Mouse (Mus musculus): ENCODE data around the gene Plscr4. TPM values are rescaled to one million over a fixed set of nuclear protein-coding genes. Genes with fewer than 3 reads are reported as not detected.
A peak's percentile ranks its signal among the peaks of the same experiment; 100 is the strongest.

The Plscr4 gene
- polyA plus RNA-seq, 1 experiment from 2014 or later: 3.1 TPM

DNA sequence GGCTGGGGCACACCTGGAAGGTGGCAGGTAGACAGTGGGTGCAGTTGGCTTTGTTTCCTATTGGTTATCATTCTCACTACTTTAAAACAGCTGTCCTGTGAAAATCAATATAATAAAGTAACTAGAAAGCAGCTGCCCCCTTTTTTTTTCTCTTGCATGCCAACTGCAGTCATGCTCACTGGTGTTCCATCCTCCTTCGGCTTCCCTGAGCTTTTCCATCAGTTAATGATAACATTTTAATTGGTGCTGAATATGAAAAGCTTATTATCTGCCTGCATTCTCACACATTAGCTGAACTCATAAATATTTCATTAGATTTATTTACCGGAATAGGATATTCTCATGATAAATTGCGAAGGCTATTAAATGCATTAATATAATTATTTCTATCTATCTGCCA lies 33.1 kb downstream of the Plscr4 start:
- H3K27ac ChIP-seq: no peak overlapping the region
- H3K27me3 ChIP-seq (ENCODE audit: control insufficient read depth, insufficient read depth, low read length): no peaks in the 10 kb centered on the region
- ATAC-seq (ENCODE audit: low FRiP score) (no peak), DNase-seq (ENCODE audit: low spot score) (no peak)
- 0 out of 2 replicates have a peak, but pooled peaks cover 3% of the 10 kb centered on the region for H3K4me1 ChIP-seq (replicated peaks; ENCODE audit: control insufficient read depth, insufficient read depth, low read length)
- no peaks in the 10 kb centered on the region for H3K36me3 ChIP-seq (replicated peaks; ENCODE audit: control insufficient read depth, insufficient read depth)
- no peak overlapping the region for H3K4me3 ChIP-seq (replicated peaks; ENCODE audit: low read length)
- 56% methylated on average over 3 of the region's 3 CpGs for WGBS
- no peaks in the 10 kb centered on the region for H3K9me3 ChIP-seq (ENCODE audit: control insufficient read depth, low read length)
- no peak overlapping the region for H3K9ac ChIP-seq
- H3K4me2 ChIP-seq (replicated peaks): no peak overlapping the region

DNA sequence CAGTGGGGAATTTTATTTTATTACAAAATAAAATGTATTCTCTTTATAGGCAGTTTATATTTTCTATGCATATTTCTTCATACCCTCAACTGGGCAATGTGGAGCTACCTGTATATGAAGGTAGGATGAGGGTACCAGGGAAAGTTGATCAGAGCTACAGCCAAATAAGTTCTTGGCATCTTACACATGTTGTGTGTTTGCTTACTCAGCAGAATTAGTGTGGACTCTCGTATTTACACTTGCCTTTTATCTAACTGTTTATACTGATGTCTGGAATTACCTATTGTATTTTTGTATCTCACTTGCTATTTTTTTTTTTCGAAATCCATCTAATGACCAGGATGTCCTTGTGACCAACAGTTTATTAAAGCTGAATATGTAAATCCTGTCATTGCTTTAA lies 34.1 kb downstream of the Plscr4 start:
- DNase-seq (ENCODE audit: low spot score) (no peak), ATAC-seq (ENCODE audit: low FRiP score) (no peak)
- Histone ChIP-seq H3K9ac (no peak overlapping the region), H3K27me3 (ENCODE audit: control insufficient read depth, insufficient read depth, low read length) (no peaks in the 10 kb centered on the region), H3K27ac (no peak overlapping the region), H3K36me3 (replicated peaks; ENCODE audit: control insufficient read depth, insufficient read depth) (no peaks in the 10 kb centered on the region), H3K4me1 (replicated peaks; ENCODE audit: control insufficient read depth, insufficient read depth, low read length) (0 out of 2 replicates have a peak, but pooled peaks cover 3% of the 10 kb centered on the region), H3K9me3 (ENCODE audit: control insufficient read depth, low read length) (no peaks in the 10 kb centered on the region), H3K4me2 (replicated peaks) (no peak overlapping the region), H3K4me3 (replicated peaks; ENCODE audit: low read length) (no peak overlapping the region)
- 86% methylated on average over 2 of the region's 2 CpGs for WGBS

DNA sequence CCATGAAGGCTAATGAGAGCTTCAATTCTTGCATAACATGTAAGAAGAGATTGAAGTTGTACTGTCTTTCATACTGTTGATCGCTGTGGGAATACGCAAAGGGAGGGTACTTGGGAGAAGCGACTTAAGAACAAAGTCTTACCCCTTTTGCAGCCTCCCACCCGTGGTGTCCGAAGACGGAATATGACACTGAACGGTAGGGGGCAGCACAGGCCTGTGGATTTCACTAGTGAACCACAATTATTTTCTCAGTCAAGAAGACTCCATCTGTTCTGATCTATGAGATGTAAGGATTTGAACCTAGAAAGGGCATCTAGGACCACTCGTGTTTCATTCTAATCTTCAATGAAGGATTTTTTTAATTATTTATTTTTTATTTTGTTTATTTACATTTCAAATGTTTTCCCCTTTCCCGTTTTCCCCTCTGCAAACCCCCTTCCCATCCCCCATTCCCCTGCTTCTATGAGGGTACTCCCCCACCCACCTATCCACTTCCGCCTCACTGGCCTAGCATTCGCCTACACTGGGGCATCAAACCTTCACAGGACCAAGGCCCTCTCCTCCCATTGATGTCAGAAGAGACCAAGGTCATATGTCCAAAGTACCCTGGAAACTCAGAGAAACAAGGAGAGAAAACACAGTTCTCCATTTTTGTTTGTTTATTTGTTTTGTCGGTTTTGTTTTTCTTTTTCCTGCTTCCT lies 42.7 kb downstream of the Plscr4 start:
- no peak overlapping the region for H3K4me3 ChIP-seq (replicated peaks; ENCODE audit: low read length)
- ATAC-seq (ENCODE audit: low FRiP score): peak; percentile 64; the same call in 1 of the 2 replicates
- no peaks in the 10 kb centered on the region for H3K4me1 ChIP-seq (replicated peaks; ENCODE audit: control insufficient read depth, insufficient read depth, low read length)
- no peaks in the 10 kb centered on the region for H3K9me3 ChIP-seq (ENCODE audit: control insufficient read depth, low read length)
- H3K27ac ChIP-seq: no peak overlapping the region
- H3K36me3 ChIP-seq (replicated peaks; ENCODE audit: control insufficient read depth, insufficient read depth): no peaks in the 10 kb centered on the region
- H3K9ac ChIP-seq: no peak overlapping the region
- H3K4me2 ChIP-seq (replicated peaks): no peak overlapping the region
- 49% methylated on average over 12 of the region's 12 CpGs for WGBS
- no peaks in the 10 kb centered on the region for H3K27me3 ChIP-seq (ENCODE audit: control insufficient read depth, insufficient read depth, low read length)
- DNase-seq (ENCODE audit: low spot score): peak; percentile 83

DNA sequence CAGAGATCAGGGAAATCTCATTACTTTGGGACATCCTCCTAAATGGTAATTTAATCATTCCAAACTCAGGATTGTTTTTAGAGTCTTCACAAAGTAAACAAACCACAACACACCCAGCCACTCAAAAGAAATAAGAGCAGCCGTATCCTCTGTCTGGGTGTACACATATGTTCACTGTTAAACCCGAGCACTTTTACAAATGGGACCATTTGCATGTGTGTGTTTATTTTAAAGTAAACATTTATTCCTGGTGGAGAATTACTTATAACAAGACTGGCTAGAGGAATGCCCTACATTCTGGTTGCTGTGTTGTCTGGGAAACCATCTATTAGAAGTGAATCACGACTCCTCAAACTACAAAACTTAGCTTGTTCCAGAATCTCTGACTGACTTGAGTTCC lies 47.1 kb downstream of the Plscr4 start:
- no peak overlapping the region for H3K4me3 ChIP-seq (replicated peaks; ENCODE audit: low read length)
- WGBS: 79% methylated on average over 3 of the region's 3 CpGs
- no peaks in the 10 kb centered on the region for H3K36me3 ChIP-seq (replicated peaks; ENCODE audit: control insufficient read depth, insufficient read depth)
- H3K4me1 ChIP-seq (replicated peaks; ENCODE audit: control insufficient read depth, insufficient read depth, low read length): no peaks in the 10 kb centered on the region
- H3K9ac ChIP-seq: no peak overlapping the region
- H3K27ac ChIP-seq: no peak overlapping the region
- H3K9me3 ChIP-seq (ENCODE audit: control insufficient read depth, low read length): no peaks in the 10 kb centered on the region
- H3K27me3 ChIP-seq (ENCODE audit: control insufficient read depth, insufficient read depth, low read length): no peaks in the 10 kb centered on the region
- DNase-seq (ENCODE audit: low spot score) (no peak), ATAC-seq (ENCODE audit: low FRiP score) (no peak)
- H3K4me2 ChIP-seq (replicated peaks): no peak overlapping the region

DNA sequence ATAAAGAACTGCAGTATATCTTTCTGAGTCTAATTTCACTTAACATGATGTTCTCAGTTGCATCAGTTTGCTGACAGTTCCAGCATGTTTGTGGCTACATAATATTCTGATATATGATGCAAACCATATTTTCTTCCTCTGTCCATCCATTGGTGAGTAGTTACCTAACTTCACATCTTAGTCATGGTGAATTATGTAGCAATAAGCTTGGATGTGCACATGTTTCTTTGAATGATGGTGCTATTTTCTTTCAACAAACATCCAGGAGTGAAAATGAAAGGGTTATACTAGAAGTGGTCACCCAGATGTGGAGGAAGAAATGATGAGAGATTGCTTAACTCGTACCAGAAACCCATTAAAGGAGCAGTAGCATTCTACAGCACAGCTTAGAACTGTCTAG lies 47.7 kb downstream of the Plscr4 start:
- no peak overlapping the region for H3K4me2 ChIP-seq (replicated peaks)
- no peaks in the 10 kb centered on the region for H3K27me3 ChIP-seq (ENCODE audit: control insufficient read depth, insufficient read depth, low read length)
- H3K9me3 ChIP-seq (ENCODE audit: control insufficient read depth, low read length): no peaks in the 10 kb centered on the region
- DNase-seq (ENCODE audit: low spot score) (no peak), ATAC-seq (ENCODE audit: low FRiP score) (no peak)
- WGBS: 82% methylated on average over 1 of the region's 1 CpGs
- no peaks in the 10 kb centered on the region for H3K4me1 ChIP-seq (replicated peaks; ENCODE audit: control insufficient read depth, insufficient read depth, low read length)
- no peaks in the 10 kb centered on the region for H3K36me3 ChIP-seq (replicated peaks; ENCODE audit: control insufficient read depth, insufficient read depth)
- no peak overlapping the region for H3K4me3 ChIP-seq (replicated peaks; ENCODE audit: low read length)
- no peak overlapping the region for H3K9ac ChIP-seq
- no peak overlapping the region for H3K27ac ChIP-seq

DNA sequence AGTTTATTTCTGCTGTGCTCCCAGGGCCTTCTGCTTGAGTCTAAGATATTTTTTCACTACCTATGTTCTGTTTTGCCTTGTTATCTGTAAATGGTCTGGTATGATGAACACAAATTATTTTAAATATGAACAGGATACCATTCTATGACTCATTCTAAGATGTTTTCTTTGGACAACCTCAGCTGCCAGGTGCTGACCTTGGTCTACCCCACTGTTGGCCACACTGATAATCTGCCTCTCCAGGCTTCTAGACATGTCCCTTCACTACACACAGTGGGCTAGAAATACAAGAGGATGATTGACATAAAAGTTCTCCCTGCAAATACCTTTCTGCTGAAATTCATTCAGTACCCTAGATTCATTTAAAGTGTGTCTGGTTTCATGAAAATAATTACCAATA lies 54.5 kb downstream of the Plscr4 start:
- H3K4me1 ChIP-seq (replicated peaks; ENCODE audit: control insufficient read depth, insufficient read depth, low read length): no peaks in the 10 kb centered on the region
- no peak for ATAC-seq (ENCODE audit: low FRiP score)
- H3K9ac ChIP-seq: no peak overlapping the region
- no peak overlapping the region for H3K4me2 ChIP-seq (replicated peaks)
- H3K36me3 ChIP-seq (replicated peaks; ENCODE audit: control insufficient read depth, insufficient read depth): no peaks in the 10 kb centered on the region
- no peak overlapping the region for H3K4me3 ChIP-seq (replicated peaks; ENCODE audit: low read length)
- no peaks in the 10 kb centered on the region for H3K9me3 ChIP-seq (ENCODE audit: control insufficient read depth, low read length)
- DNase-seq (ENCODE audit: low spot score): no peak
- H3K27me3 ChIP-seq (ENCODE audit: control insufficient read depth, insufficient read depth, low read length): no peaks in the 10 kb centered on the region
- no peak overlapping the region for H3K27ac ChIP-seq

DNA sequence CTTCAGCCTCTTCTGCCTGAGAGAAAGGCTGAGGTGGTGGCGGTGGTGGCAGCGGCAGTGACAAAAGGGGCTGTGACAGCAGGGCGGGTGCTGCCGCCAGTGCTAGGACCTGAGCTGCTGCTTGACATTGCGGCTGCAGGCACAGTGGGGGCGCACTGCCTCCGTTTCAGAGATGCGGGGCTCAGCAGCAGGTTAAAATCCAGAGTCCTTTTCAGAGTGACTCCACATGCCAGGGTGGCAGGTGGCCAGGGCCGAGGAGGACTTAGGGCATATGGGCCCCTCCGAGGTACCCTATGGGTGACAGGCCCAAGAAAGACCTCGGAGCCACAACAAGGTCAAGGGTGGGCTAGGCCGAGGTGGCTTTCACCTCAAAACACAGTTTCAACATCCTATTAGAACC lies 59.9 kb downstream of the Plscr4 start:
- ATAC-seq (ENCODE audit: low FRiP score): no peak
- Histone ChIP-seq H3K27ac (no peak overlapping the region), H3K36me3 (replicated peaks; ENCODE audit: control insufficient read depth, insufficient read depth) (no peaks in the 10 kb centered on the region), H3K9me3 (ENCODE audit: control insufficient read depth, low read length) (peaks cover 6% of the 10 kb centered on the region), H3K27me3 (ENCODE audit: control insufficient read depth, insufficient read depth, low read length) (no peaks in the 10 kb centered on the region), H3K4me3 (replicated peaks; ENCODE audit: low read length) (no peak overlapping the region), H3K4me2 (replicated peaks) (no peak overlapping the region), H3K9ac (no peak overlapping the region), H3K4me1 (replicated peaks; ENCODE audit: control insufficient read depth, insufficient read depth, low read length) (no peaks in the 10 kb centered on the region)
- no peak for DNase-seq (ENCODE audit: low spot score)
- WGBS: 97% methylated on average over 12 of the region's 12 CpGs

DNA sequence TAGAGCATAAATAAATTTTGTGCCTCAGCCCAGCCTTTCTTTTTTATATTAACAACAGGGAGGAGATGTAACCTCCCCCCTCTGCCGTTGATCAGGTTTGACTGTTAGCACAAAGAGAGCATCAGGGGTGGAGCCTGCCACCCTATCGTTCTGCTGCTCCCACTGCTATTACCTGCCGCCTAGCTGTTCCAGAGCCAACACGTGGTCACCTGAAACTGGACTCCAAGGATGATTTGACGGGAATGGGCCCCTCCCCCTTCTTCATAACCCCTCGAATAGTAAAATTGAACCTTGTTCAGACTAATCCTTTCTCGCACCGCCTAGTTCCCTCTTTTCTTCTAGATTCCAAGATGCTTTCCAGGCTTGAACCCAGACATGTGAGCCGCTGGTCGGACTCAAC lies 63.6 kb downstream of the Plscr4 start:
- no peak for ATAC-seq (ENCODE audit: low FRiP score)

DNA sequence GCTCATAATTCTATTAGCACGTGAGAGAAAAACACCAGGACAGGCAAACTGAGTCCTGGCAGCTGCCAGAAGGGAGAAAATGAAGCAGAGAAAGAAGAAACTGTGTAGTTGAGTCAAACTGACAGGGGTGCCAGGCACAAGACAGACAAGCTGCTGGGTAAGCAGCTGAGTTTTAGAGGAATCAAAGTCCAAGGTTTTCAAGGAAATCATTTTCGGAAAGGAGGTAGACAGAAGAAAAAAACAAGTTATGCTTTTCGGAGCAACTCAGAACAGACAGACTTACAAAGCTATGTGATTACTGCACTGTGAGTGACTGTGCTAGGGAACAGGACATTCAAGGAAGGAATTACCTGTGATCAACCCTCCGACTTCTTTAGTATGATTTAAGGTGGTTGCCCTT lies 67.3 kb downstream of the Plscr4 start:
- no peak for ATAC-seq (ENCODE audit: low FRiP score)
- Histone ChIP-seq H3K9me3 (ENCODE audit: control insufficient read depth, low read length) (no peaks in the 10 kb centered on the region), H3K4me1 (replicated peaks; ENCODE audit: control insufficient read depth, insufficient read depth, low read length) (no peaks in the 10 kb centered on the region), H3K4me3 (replicated peaks; ENCODE audit: low read length) (no peak overlapping the region), H3K27me3 (ENCODE audit: control insufficient read depth, insufficient read depth, low read length) (no peaks in the 10 kb centered on the region), H3K36me3 (replicated peaks; ENCODE audit: control insufficient read depth, insufficient read depth) (no peaks in the 10 kb centered on the region), H3K27ac (no peak overlapping the region), H3K4me2 (replicated peaks) (no peak overlapping the region), H3K9ac (no peak overlapping the region)
- DNase-seq (ENCODE audit: low spot score): no peak
- WGBS: 89% methylated on average over 4 of the region's 4 CpGs

More for the DNA sequence above, 63.6 kb downstream of the Plscr4 start:
- DNase-seq (ENCODE audit: low spot score): no peak
- Histone ChIP-seq H3K9me3 (ENCODE audit: control insufficient read depth, low read length) (peaks cover 6% of the 10 kb centered on the region), H3K27ac (no peak overlapping the region), H3K4me3 (replicated peaks; ENCODE audit: low read length) (no peak overlapping the region), H3K4me2 (replicated peaks) (no peak overlapping the region), H3K9ac (no peak overlapping the region), H3K36me3 (replicated peaks; ENCODE audit: control insufficient read depth, insufficient read depth) (no peaks in the 10 kb centered on the region), H3K4me1 (replicated peaks; ENCODE audit: control insufficient read depth, insufficient read depth, low read length) (no peaks in the 10 kb centered on the region), H3K27me3 (ENCODE audit: control insufficient read depth, insufficient read depth, low read length) (no peaks in the 10 kb centered on the region)
- WGBS: 92% methylated on average over 10 of the region's 10 CpGs

DNA sequence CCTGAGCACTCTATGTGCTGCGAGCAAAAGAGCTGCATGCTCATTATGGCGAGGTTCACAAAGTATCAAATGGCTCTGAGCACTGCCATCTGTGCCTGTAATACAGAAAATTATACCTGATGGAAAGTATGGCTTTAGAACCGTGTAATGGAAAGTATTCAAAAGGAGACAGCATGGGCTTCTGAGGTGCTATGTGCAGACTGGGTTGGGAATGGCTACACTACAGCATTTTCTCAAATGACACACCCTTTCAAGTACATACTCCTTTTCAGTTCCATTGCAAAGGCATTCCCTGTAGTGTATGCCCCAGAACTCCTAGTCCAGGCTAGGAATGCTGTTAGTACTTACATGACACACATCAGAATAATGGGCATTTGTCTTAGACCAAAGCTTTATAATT lies 72.9 kb downstream of the Plscr4 start:
- no peak overlapping the region for H3K4me2 ChIP-seq (replicated peaks)
- WGBS: 81% methylated on average over 3 of the region's 3 CpGs
- H3K9ac ChIP-seq: no peak overlapping the region
- H3K9me3 ChIP-seq (ENCODE audit: control insufficient read depth, low read length): no peaks in the 10 kb centered on the region
- ATAC-seq (ENCODE audit: low FRiP score) (no peak), DNase-seq (ENCODE audit: low spot score) (no peak)
- no peaks in the 10 kb centered on the region for H3K27me3 ChIP-seq (ENCODE audit: control insufficient read depth, insufficient read depth, low read length)
- H3K4me3 ChIP-seq (replicated peaks; ENCODE audit: low read length): no peak overlapping the region
- no peaks in the 10 kb centered on the region for H3K36me3 ChIP-seq (replicated peaks; ENCODE audit: control insufficient read depth, insufficient read depth)
- H3K27ac ChIP-seq: no peak overlapping the region
- H3K4me1 ChIP-seq (replicated peaks; ENCODE audit: control insufficient read depth, insufficient read depth, low read length): no peaks in the 10 kb centered on the region
